Mouse (Mus musculus) C2C12 (cell line): ENCODE measurements at regions not wholly inside any gene's neighbourhood (a gene's known extent, or its start where the extent isn't known, plus 50 kb on each side); places are given as distances from the start of the nearest gene placed in this dataset.

Source experiments
- CTCF ChIP-seq: IDR thresholded peaks from one replicate; pipeline ENCODE4 v1.5.1; 2011; ENCODE audit not compliant: control insufficient read depth, insufficient read depth, insufficient read length
- FOSL1 ChIP-seq: IDR thresholded peaks from one replicate; pipeline ENCODE4 v1.8.0; 2011; ENCODE audit warnings: mild to moderate bottlenecking, low read length; ENCODE audit not compliant: poor library complexity, insufficient read depth, severe bottlenecking
- MAX ChIP-seq: IDR thresholded peaks from one replicate; pipeline ENCODE4 v1.6.1; 2011; ENCODE audit warnings: mild to moderate bottlenecking, control low read depth
- USF1 ChIP-seq: IDR thresholded peaks from one replicate; pipeline ENCODE4 v1.6.1; 2011; ENCODE audit warnings: low read depth, mild to moderate bottlenecking, control low read depth, moderate library complexity

DNA sequence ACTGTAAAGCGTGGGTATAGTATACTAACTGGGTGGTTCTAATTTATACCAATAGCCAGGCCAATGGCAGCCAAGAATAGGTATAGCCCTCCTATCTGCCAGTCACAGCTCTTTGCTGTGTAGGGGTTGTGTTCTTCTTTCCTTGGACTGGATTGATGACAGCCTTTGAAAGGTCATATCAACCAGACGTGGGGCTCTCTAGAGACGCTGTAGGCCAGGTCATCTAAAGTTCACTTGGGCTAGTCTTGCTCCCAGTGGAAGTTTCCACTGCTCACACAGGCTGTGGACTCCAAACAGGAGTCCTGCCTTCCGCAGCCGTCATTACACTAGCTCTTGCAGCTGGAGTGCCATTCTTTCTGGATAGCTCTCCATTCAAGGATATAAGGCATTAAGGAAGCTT, 220.3 kb downstream of the Gja1 start:
- TF ChIP-seq CTCF (no peak), MAX (no peak), USF1 (no peak), FOSL1 (no peak)
